ENCODE assay signal across 19 mouse cellular contexts in genomic region chr1:7499042-7499441, GRCm38 (mm10).
A peak's percentile ranks its signal among the peaks of the same experiment; 100 is the strongest.
DNase-seq lines count a peak whose midpoint lies in the region; ATAC-seq and TF ChIP-seq lines count a peak whose summit lies in the region.
"Had no signal": no experiment of that assay in that cellular context is flagged by ENCODE, and none has a peak within 500 bp of the region (broad histone marks: within the 10 kb centered on the region; RNA-seq: fewer than 3 reads in every experiment).

No protein-coding gene starts in this region.

- intact Hi-C loops in heart, postnatal 14 days (cut with DNase I) = no loop called here

- no peaks in the 10 kb centered on the region for H3K36me3 ChIP-seq in embryonic facial prominence, embryonic 10.5 days (replicated peaks)
- H3K36me3 ChIP-seq in intestine, embryonic 15.5 days = no peaks in the 10 kb centered on the region
- no peaks in the 10 kb centered on the region for H3K36me3 ChIP-seq in stomach, postnatal 0 days (ENCODE audit: control insufficient read depth, insufficient read depth, low read length)
- H3K36me3 ChIP-seq in kidney, embryonic 14.5 days (ENCODE audit: control insufficient read depth, insufficient read depth, low read length) = no peaks in the 10 kb centered on the region
- H3K36me3 ChIP-seq: forebrain, embryonic 15.5 days; G1E; hindbrain, embryonic 13.5 days; liver, embryonic 13.5 days; midbrain, embryonic 13.5 days had no signal

- H3K27ac ChIP-seq in embryonic facial prominence, embryonic 10.5 days (replicated peaks) = no peak overlapping the region
- no peak overlapping the region for H3K27ac ChIP-seq in intestine, embryonic 15.5 days
- 0 out of 2 replicates have a peak overlapping the region, but pooled peaks have one; percentile 45 for H3K27ac ChIP-seq in stomach, postnatal 0 days (replicated peaks)
- H3K27ac ChIP-seq in kidney, embryonic 14.5 days (ENCODE audit: low read depth, low read length) = no peak overlapping the region
- H3K27ac ChIP-seq: forebrain, embryonic 15.5 days; hindbrain, embryonic 13.5 days; kidney, postnatal 0 days; liver, embryonic 13.5 days; midbrain, embryonic 13.5 days had no signal

- peak; percentile 62 for DNase-seq in R1 (ENCODE audit: low read depth, low spot score)
- DNase-seq in embryonic facial prominence, embryonic 10.5 days (ENCODE audit: low spot score) = peak; percentile 42
- peak; percentile 18 for DNase-seq in stomach, postnatal 0 days (ENCODE audit: low spot score)
- DNase-seq in heart, postnatal 14 days = no peak
- DNase-seq: adrenal gland, adult 2 months; cerebellum, postnatal 10 days; heart, adult 18-20 months; layer of hippocampus, postnatal 36 days; left cerebral cortex, postnatal 4 days; liver, embryonic 13.5 days; thymus, postnatal 4 days had no signal

- ATAC-seq in intestine, embryonic 15.5 days = peak; percentile 82
- no peak; the same call in 1 of the 2 replicates for ATAC-seq in stomach, postnatal 0 days (ENCODE audit: low FRiP score, low TSS enrichment)
- no peak for ATAC-seq in cerebellum, adult (ENCODE audit: insufficient number of reproducible peaks, low FRiP score, low TSS enrichment)
- no peak for ATAC-seq in kidney, embryonic 14.5 days (ENCODE audit: low FRiP score, low TSS enrichment)
- ATAC-seq: forebrain, embryonic 15.5 days; midbrain, embryonic 13.5 days had no signal

- no peak overlapping the region for H3K9ac ChIP-seq in intestine, embryonic 15.5 days
- no peak overlapping the region for H3K9ac ChIP-seq in stomach, postnatal 0 days (ENCODE audit: low read length)
- no peak overlapping the region for H3K9ac ChIP-seq in kidney, embryonic 14.5 days (ENCODE audit: low read depth, low read length)
- H3K9ac ChIP-seq: forebrain, embryonic 15.5 days; hindbrain, embryonic 13.5 days; liver, embryonic 13.5 days; midbrain, embryonic 13.5 days had no signal

- no peak for TF ChIP-seq CTCF in stomach, postnatal 0 days (IDR thresholded peaks at IDR 0.05; ENCODE audit: low read depth)

- H3K4me2 ChIP-seq in intestine, embryonic 15.5 days (replicated peaks) = no peak overlapping the region
- H3K4me2 ChIP-seq in stomach, postnatal 0 days (replicated peaks; ENCODE audit: low read depth) = no peak overlapping the region
- no peak overlapping the region for H3K4me2 ChIP-seq in kidney, embryonic 14.5 days (replicated peaks; ENCODE audit: low read depth, low read length)
- H3K4me2 ChIP-seq: forebrain, embryonic 15.5 days; hindbrain, embryonic 13.5 days; liver, embryonic 13.5 days; midbrain, embryonic 13.5 days had no signal

- TF ChIP-seq EP300 in stomach, postnatal 0 days (optimal IDR thresholded peaks at IDR 0.05) = no peak

- no peaks in the 10 kb centered on the region for H3K4me1 ChIP-seq in embryonic facial prominence, embryonic 10.5 days
- H3K4me1 ChIP-seq in intestine, embryonic 15.5 days (replicated peaks) = no peaks in the 10 kb centered on the region
- no peaks in the 10 kb centered on the region for H3K4me1 ChIP-seq in stomach, postnatal 0 days (replicated peaks; ENCODE audit: control insufficient read depth, insufficient read depth)
- no peaks in the 10 kb centered on the region for H3K4me1 ChIP-seq in kidney, embryonic 14.5 days (ENCODE audit: control insufficient read depth, insufficient read depth, low read length)
- H3K4me1 ChIP-seq: forebrain, embryonic 15.5 days; hindbrain, embryonic 13.5 days; liver, embryonic 13.5 days; midbrain, embryonic 13.5 days had no signal

- H3K4me3 ChIP-seq in embryonic facial prominence, embryonic 10.5 days = no peak overlapping the region
- H3K4me3 ChIP-seq in intestine, embryonic 15.5 days (replicated peaks) = no peak overlapping the region
- H3K4me3 ChIP-seq in stomach, postnatal 0 days (ENCODE audit: low read depth, low read length) = no peak overlapping the region
- H3K4me3 ChIP-seq in kidney, embryonic 14.5 days (ENCODE audit: low read length) = no peak overlapping the region
- H3K4me3 ChIP-seq: forebrain, embryonic 15.5 days; hindbrain, embryonic 13.5 days; liver, embryonic 13.5 days; midbrain, embryonic 13.5 days had no signal

- WGBS in embryonic facial prominence, embryonic 10.5 days = 69% methylated on average over 6 of the region's 6 CpGs
- WGBS in intestine, embryonic 15.5 days = 55% methylated on average over 6 of the region's 6 CpGs
- WGBS in stomach, postnatal 0 days = 41% methylated on average over 6 of the region's 6 CpGs
- 52% methylated on average over 6 of the region's 6 CpGs for WGBS in kidney, embryonic 14.5 days

- H3K27me3 ChIP-seq in embryonic facial prominence, embryonic 10.5 days (replicated peaks; ENCODE audit: low read depth, poor library complexity, severe bottlenecking) = no peaks in the 10 kb centered on the region
- no peaks in the 10 kb centered on the region for H3K27me3 ChIP-seq in intestine, embryonic 15.5 days (replicated peaks)
- H3K27me3 ChIP-seq in stomach, postnatal 0 days (ENCODE audit: control insufficient read depth, insufficient read depth, low read length) = no peaks in the 10 kb centered on the region
- no peaks in the 10 kb centered on the region for H3K27me3 ChIP-seq in kidney, embryonic 14.5 days (ENCODE audit: control insufficient read depth, insufficient read depth, low read length)
- H3K27me3 ChIP-seq: forebrain, embryonic 15.5 days; hindbrain, embryonic 13.5 days; liver, embryonic 13.5 days; midbrain, embryonic 13.5 days had no signal

- no peaks in the 10 kb centered on the region for H3K9me3 ChIP-seq in embryonic facial prominence, embryonic 10.5 days
- H3K9me3 ChIP-seq in intestine, embryonic 15.5 days = no peaks in the 10 kb centered on the region
- no peaks in the 10 kb centered on the region for H3K9me3 ChIP-seq in stomach, postnatal 0 days (ENCODE audit: control insufficient read depth, low read length)
- H3K9me3 ChIP-seq in kidney, embryonic 14.5 days (ENCODE audit: control insufficient read depth, low read length) = no peaks in the 10 kb centered on the region
- H3K9me3 ChIP-seq: forebrain, embryonic 15.5 days; hindbrain, embryonic 13.5 days; liver, embryonic 13.5 days; midbrain, embryonic 13.5 days had no signal

Comparison
In these comparisons a context has a peak if more than half of its experiments do, and no peak if none do; other contexts are left out.
1. DNase-seq: peak in R1 (single experiment), embryonic facial prominence, embryonic 10.5 days (single experiment) and stomach, postnatal 0 days (single experiment); none in heart, postnatal 14 days (0 of 2).